Mouse (Mus musculus) gastrocnemius, postnatal 25 days (tissue): ENCODE results near the gene Hnrnpc. TPM values are rescaled to one million over a fixed set of nuclear protein-coding genes. Genes with fewer than 3 reads are reported as not detected.
"Not testable (repeated sequence)": the region's sequence is repeated elsewhere in the genome, so short reads cannot be mapped to it uniquely, and the experiment has no call there.

Source experiments
- DNase-seq: peaks from one replicate; pipeline ENCODE4 v3.0.0; 2022
- total RNA-seq, 2 experiments: library from RNA; stranded (reverse); gene quantifications; 1 replicate in 1 of 2; 2 replicates in 1 of 2; pipeline ENCODE4 v1.2.3; 2021

Hnrnpc gene
- total RNA-seq, 2 experiments from 2014 or later = 71.5 to 72.2 TPM

- DNase-seq = no peak
Measured at GRCm38 (mm10) chr14:52103474-52103855, 363 bp downstream of the Hnrnpc start.

GRCm38 (mm10) chr14:52101285-52102157 lies 2.3 kb downstream of the Hnrnpc start:
- no peak for DNase-seq

GRCm38 (mm10) chr14:52100170-52100960 lies 3.5 kb downstream of the Hnrnpc start:
- DNase-seq = no peak

- DNase-seq = no peak
Measured at GRCm38 (mm10) chr14:52099563-52099962, 4.3 kb downstream of the Hnrnpc start.

DNA sequence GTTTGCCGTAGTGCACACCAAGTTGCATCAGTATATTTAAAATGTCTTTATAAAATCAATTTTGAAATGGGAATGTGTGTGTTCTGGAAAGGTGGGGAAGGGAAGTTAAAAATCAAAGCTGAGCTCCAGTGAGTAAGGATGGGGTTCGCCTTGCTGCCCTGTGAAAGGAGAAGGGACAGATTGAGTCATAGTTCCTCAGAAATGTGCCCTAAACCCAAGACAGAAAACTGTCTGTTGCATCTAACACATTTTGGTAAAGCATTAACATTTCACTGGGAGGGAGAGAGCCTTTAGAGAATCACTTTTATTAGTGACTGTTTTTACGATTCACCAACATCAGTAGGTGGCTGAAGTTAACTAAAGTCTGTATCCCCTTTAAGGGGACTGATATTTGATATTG lies 5.4 kb downstream of the Hnrnpc start:
- not testable (repeated sequence) for DNase-seq

DNA sequence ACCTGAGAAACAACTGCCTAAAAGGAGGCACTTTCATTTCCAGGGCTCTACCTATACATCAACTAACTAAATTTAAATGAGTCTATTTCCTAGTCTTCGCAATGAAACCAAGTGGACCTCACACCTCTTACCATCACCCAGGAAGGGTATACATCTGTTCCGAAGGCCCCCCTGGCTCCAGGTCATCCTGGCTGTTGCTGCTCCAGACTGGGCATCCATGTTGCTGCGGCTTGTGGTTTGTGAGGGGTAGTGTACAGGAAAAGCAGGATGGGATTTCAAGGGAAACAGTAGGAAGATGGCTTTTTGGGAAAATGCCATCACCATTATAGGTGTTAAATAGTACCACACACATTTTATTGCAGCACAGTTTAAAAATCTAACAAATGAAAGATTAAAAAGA lies 6.6 kb downstream of the Hnrnpc start:
- DNase-seq = not testable (repeated sequence)

- no peak for DNase-seq
Measured at GRCm38 (mm10) chr14:52094533-52094932, 9.3 kb downstream of the Hnrnpc start.

DNA sequence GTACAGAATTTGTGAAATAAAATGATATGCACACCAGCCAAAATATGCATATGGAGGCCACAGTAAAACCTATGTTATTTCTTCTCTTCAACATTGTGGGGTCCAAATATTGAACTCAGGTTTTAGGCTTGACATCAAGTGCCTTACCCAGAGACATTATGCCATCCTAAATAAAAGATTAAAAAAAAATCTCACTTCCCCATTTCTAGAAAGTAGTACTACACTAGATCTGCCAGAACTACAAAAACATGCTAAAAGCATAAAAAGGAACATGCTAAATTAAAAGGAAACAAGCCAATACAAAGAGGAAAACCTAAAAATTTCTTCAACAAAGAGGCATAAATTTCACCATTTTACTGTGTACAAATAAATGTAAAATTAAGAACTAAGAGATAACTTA lies 20.7 kb downstream of the Hnrnpc start:
- DNase-seq = no peak

GRCm38 (mm10) chr14:52071599-52072137 lies 32.2 kb downstream of the Hnrnpc start:
- no peak for DNase-seq

DNA sequence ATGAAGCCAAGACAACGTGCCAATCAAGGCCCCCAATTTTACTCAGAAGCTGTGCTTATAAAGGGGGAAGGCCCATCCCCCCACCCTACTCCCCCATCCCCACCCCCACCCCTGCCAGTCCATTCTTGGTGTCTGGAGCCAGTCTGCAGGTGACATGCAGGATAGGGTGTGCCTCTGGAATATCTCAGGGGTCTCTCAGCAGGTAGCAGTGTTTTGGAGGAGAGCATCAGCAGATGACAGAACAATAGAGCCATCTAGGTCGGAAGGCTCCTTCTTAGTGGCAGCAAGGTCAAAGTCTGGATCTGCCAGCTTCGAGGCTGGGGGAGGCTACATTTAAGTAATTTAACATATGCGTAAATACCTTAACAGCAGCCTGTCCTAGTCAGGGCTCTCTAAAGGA lies 37.7 kb downstream of the Hnrnpc start:
- no peak for DNase-seq

- no peak for DNase-seq
Measured at GRCm38 (mm10) chr14:52061798-52062197, 42.0 kb downstream of the Hnrnpc start.

- no peak for DNase-seq
Measured at GRCm38 (mm10) chr14:52060800-52061199, 43.0 kb downstream of the Hnrnpc start.

GRCm38 (mm10) chr14:52059982-52060381 lies 43.8 kb downstream of the Hnrnpc start:
- DNase-seq = no peak

- not testable (repeated sequence) for DNase-seq
Measured at GRCm38 (mm10) chr14:52052720-52053119, 51.1 kb downstream of the Hnrnpc start.

DNA sequence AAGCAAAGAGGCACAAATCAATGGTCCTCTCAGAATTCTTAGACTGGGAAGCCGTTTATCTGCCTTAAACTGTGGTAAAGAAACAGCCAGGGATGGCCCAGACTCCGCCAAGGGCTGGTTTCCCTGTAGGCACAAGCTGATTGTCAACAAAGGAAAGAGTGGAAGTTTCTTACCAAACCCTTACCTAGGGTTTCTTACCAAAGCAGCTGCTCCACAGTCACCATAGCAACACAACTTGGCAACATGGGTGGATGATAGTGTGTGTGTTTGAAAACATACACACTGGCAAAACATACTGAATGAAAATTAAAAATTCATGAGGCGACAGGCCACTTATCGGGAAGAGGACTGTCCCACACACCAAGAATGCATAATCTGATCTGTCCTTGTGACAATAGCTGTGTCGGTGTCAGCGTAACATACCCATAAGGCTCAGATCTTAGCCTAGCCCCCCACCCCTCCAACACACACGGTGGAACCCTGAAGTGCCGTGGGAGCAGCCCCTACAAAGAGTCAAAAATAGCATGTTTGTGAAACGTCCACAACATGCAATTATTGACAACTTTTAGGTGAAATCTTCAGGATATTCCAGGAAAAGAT lies 57.8 kb downstream of the Hnrnpc start:
- DNase-seq = no peak

GRCm38 (mm10) chr14:52044901-52045678 lies 58.7 kb downstream of the Hnrnpc start:
- DNase-seq = no peak

DNA sequence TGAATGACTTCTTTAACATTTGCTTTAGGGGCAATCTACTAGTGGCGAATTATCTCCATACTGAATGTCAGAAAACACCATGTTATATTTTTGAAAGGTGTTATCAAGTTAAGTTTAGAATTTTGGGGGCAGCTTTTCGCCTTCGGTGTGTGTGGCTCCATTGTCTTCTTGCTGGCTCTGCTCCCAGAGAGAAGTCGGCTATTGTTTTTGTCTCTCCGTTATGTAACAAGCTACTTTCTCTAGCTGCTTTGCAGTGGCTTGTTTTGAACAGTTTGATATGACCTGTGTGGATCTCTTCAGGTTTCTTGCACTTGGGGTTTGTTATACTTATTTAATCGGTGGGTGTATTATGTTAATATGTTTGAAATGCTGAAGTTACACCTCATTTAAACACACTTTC lies 60.4 kb downstream of the Hnrnpc start:
- no peak for DNase-seq

GRCm38 (mm10) chr14:52042359-52042758 lies 61.5 kb downstream of the Hnrnpc start, which contains the start of gene Olfr221:
Gene Olfr221 (minus strand): TSS chr14:52042459.
- DNase-seq = not testable (repeated sequence)

- no peak for DNase-seq
Measured at GRCm38 (mm10) chr14:52039332-52039731, 64.5 kb downstream of the Hnrnpc start.

- no peak for DNase-seq
Measured at GRCm38 (mm10) chr14:52035926-52036325, 67.9 kb downstream of the Hnrnpc start.

GRCm38 (mm10) chr14:52026342-52026741 lies 77.5 kb downstream of the Hnrnpc start:
- DNase-seq = no peak

- DNase-seq = no peak
Measured at GRCm38 (mm10) chr14:52024133-52024532, 79.7 kb downstream of the Hnrnpc start.
